Mouse (Mus musculus) thymus, adult 2 months (tissue): ENCODE results near the gene Jph4.

ENCODE experiments used
- CTCF ChIP-seq: fragments of 200-500 bp; IDR thresholded peaks from 2 replicates; pipeline ENCODE4 v1.5.1; 2012; ENCODE audit warnings: mild to moderate bottlenecking, control low read depth, low read length, moderate library complexity, borderline replicate concordance; ENCODE audit not compliant: control insufficient read depth, poor library complexity, insufficient read depth; ENCODE audit errors: extremely low read depth
- POLR2A ChIP-seq: fragments of 200-500 bp; IDR thresholded peaks from 2 replicates; pipeline ENCODE4 v1.6.1; 2012; ENCODE audit warnings: mild to moderate bottlenecking, low read length, control low read depth, moderate library complexity; ENCODE audit not compliant: control insufficient read depth, poor library complexity, insufficient read depth; ENCODE audit errors: extremely low read depth

GRCm38 (mm10) chr14:55094704-55095231 is 22.0 kb downstream of the Jph4 start, which contains the start of gene Thtpa:
- TF ChIP-seq CTCF (no peak), POLR2A (no peak)
